Mouse (Mus musculus) C2C12 (cell line): ENCODE measurements at regions not wholly inside any gene's neighbourhood (a gene's known extent, or its start where the extent isn't known, plus 50 kb on each side); places are given as distances from the start of the nearest gene placed in this dataset.

Experiments
- H3K27me3 ChIP-seq: one replicate; pipeline ENCODE4 v1.6.1; 2011; ENCODE audit not compliant: control insufficient read depth, insufficient read depth, insufficient read length
- H3K36me3 ChIP-seq: one replicate; pipeline ENCODE4 v1.6.1; 2011; ENCODE audit not compliant: control insufficient read depth, insufficient read depth
- H3K4me3 ChIP-seq: one replicate; pipeline ENCODE4 v1.5.1; 2011; ENCODE audit warnings: mild to moderate bottlenecking, control low read depth; ENCODE audit not compliant: poor library complexity, insufficient read depth, severe bottlenecking
- H3K79me2 ChIP-seq: one replicate; pipeline ENCODE4 v1.6.1; 2011; ENCODE audit not compliant: control insufficient read depth, insufficient read depth
- H3K79me3 ChIP-seq: one replicate; pipeline ENCODE4 v1.6.1; 2011; ENCODE audit warnings: low read depth, control low read depth
- H3ac ChIP-seq: one replicate; pipeline ENCODE3; 2011; ENCODE audit warnings: low read depth; ENCODE audit not compliant: control insufficient read depth, insufficient read length
- CEBPB ChIP-seq: IDR thresholded peaks from one replicate; pipeline ENCODE4 v1.6.1; 2011; ENCODE audit warnings: low read depth, mild to moderate bottlenecking, control low read depth, moderate library complexity
- CTCF ChIP-seq: IDR thresholded peaks from one replicate; pipeline ENCODE4 v1.5.1; 2011; ENCODE audit not compliant: control insufficient read depth, insufficient read depth, insufficient read length
- FOSL1 ChIP-seq: IDR thresholded peaks from one replicate; pipeline ENCODE4 v1.8.0; 2011; ENCODE audit warnings: mild to moderate bottlenecking, low read length; ENCODE audit not compliant: poor library complexity, insufficient read depth, severe bottlenecking
- MAX ChIP-seq: IDR thresholded peaks from one replicate; pipeline ENCODE4 v1.6.1; 2011; ENCODE audit warnings: mild to moderate bottlenecking, control low read depth
- MYOD1 ChIP-seq: IDR thresholded peaks from one replicate; pipeline ENCODE4 v1.6.1; 2011; ENCODE audit warnings: low read depth; ENCODE audit not compliant: control insufficient read depth, insufficient read length
- MYOG ChIP-seq: IDR thresholded peaks from one replicate; pipeline ENCODE4 v1.6.1; 2011; ENCODE audit not compliant: control insufficient read depth, insufficient read length; ENCODE audit errors: extremely low read depth
- USF1 ChIP-seq: IDR thresholded peaks from one replicate; pipeline ENCODE4 v1.6.1; 2011; ENCODE audit warnings: low read depth, mild to moderate bottlenecking, control low read depth, moderate library complexity

- no peaks in the 10 kb centered on the region for H3K79me2 ChIP-seq
- TF ChIP-seq USF1 (no peak), MYOG (no peak), MAX (no peak), CTCF (no peak), MYOD1 (no peak), FOSL1 (no peak), CEBPB (no peak)
- no peak overlapping the region for H3ac ChIP-seq
- H3K79me3 ChIP-seq = no peaks in the 10 kb centered on the region
- H3K4me3 ChIP-seq = no peak overlapping the region
- H3K36me3 ChIP-seq = no peaks in the 10 kb centered on the region
- H3K27me3 ChIP-seq = no peaks in the 10 kb centered on the region
These were observed 1644.1 kb upstream of the Flrt2 start for GRCm38 (mm10) chr12:94047972-94048371.

- TF ChIP-seq CEBPB (no peak), MAX (no peak), CTCF (no peak), MYOD1 (no peak), USF1 (no peak), MYOG (no peak), FOSL1 (no peak)
These were observed 1634.3 kb upstream of the Flrt2 start for GRCm38 (mm10) chr12:94057767-94058166.

GRCm38 (mm10) chr12:94059641-94060040, 1632.4 kb upstream of the Flrt2 start:
- Histone ChIP-seq H3K27me3 (no peaks in the 10 kb centered on the region), H3K79me3 (no peaks in the 10 kb centered on the region), H3K4me3 (no peak overlapping the region), H3K79me2 (no peaks in the 10 kb centered on the region), H3ac (no peak overlapping the region), H3K36me3 (no peaks in the 10 kb centered on the region)
- no peak for TF ChIP-seq FOSL1
- no peak for TF ChIP-seq CEBPB
- no peak for TF ChIP-seq CTCF
- TF ChIP-seq MAX = no peak
- no peak for TF ChIP-seq MYOG
- no peak for TF ChIP-seq USF1
- no peak for TF ChIP-seq MYOD1

More at GRCm38 (mm10) chr12:94057767-94058166, 1634.3 kb upstream of the Flrt2 start:
- Histone ChIP-seq H3K79me3 (no peaks in the 10 kb centered on the region), H3K36me3 (no peaks in the 10 kb centered on the region), H3K4me3 (no peak overlapping the region), H3K27me3 (no peaks in the 10 kb centered on the region), H3K79me2 (no peaks in the 10 kb centered on the region), H3ac (no peak overlapping the region)

- TF ChIP-seq MYOG = no peak
- TF ChIP-seq FOSL1 = no peak
- no peak for TF ChIP-seq CEBPB
- TF ChIP-seq USF1 = no peak
- TF ChIP-seq CTCF = no peak
- TF ChIP-seq MAX = no peak
- no peak for TF ChIP-seq MYOD1
- Histone ChIP-seq H3K79me2 (no peaks in the 10 kb centered on the region), H3K27me3 (no peaks in the 10 kb centered on the region), H3K4me3 (no peak overlapping the region), H3K36me3 (no peaks in the 10 kb centered on the region), H3K79me3 (no peaks in the 10 kb centered on the region), H3ac (no peak overlapping the region)
These were observed 1631.7 kb upstream of the Flrt2 start for GRCm38 (mm10) chr12:94060336-94060735.

DNA sequence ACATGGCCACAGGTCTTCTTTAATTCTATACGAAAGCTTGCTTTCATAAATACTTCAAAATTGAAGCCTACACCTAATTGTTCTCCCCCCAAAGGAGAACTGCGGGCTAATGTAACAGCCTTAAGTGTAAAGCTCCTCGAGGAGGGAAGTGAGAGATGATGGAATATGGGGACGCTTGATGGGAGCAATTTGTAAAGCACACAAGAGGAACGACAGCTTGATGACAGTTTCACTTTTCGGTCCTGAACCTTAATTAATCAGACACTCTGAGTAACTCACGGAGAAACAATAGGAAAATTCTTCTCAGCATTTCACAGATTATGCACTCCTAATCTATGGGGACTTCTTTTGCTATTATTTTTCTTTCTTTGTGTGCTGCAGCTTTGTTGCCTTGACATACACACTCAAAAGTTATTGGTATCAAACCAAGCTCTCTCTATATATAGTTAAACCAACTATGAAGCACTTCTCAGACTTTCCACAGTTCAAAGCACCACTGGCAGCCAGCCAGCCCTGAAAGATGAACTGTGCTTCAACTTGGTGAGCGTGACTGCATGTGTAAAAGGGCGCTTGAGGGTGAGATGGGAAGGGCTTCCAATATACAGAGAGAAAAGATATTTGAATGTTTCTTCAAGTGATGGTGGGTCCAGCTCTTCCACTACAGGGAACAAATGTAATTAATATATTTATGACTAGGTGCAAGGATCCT, 1625.4 kb upstream of the Flrt2 start:
- no peak overlapping the region for H3K4me3 ChIP-seq
- TF ChIP-seq MYOG (no peak), CEBPB (no peak), CTCF (no peak), MYOD1 (no peak), MAX (no peak), USF1 (no peak), FOSL1 (no peak)
- H3K27me3 ChIP-seq = no peaks in the 10 kb centered on the region
- no peaks in the 10 kb centered on the region for H3K36me3 ChIP-seq
- no peak overlapping the region for H3ac ChIP-seq
- no peaks in the 10 kb centered on the region for H3K79me3 ChIP-seq
- H3K79me2 ChIP-seq = no peaks in the 10 kb centered on the region
